Mouse (Mus musculus) intestine, embryonic 14.5 days (tissue): ENCODE measurements around the gene Tle6. TPM values are rescaled to one million over a fixed set of nuclear protein-coding genes. Genes with fewer than 3 reads are reported as not detected.

Experiments used
- ATAC-seq: fragments of 200-750 bp; cut with Nextera tagmentation; replicated peaks from 2 replicates; pipeline ENCODE4 v1.8.0; 2017; ENCODE audit warnings: low read depth, moderate number of reproducible peaks, moderate TSS enrichment, moderate library complexity; ENCODE audit not compliant: low FRiP score, low TSS enrichment
- DNase-seq: peaks from one replicate; pipeline ENCODE4 v3.0.0-alpha.2; 2018; ENCODE audit warnings: low spot score
- H3K27ac ChIP-seq: fragments of 300-500 bp; sonication (generic); 2 replicates; pipeline ENCODE4 v1.5.1; 2014; ENCODE audit warnings: low read depth, mild to moderate bottlenecking, control low read depth
- H3K27me3 ChIP-seq: fragments of 300-500 bp; sonication (generic); replicated peaks from 2 replicates; pipeline ENCODE4 v1.6.1; 2014; ENCODE audit warnings: low read length, control low read depth; ENCODE audit not compliant: control insufficient read depth, insufficient read depth
- H3K36me3 ChIP-seq: fragments of 300-500 bp; sonication (generic); 2 replicates; pipeline ENCODE4 v1.6.1; 2014; ENCODE audit warnings: low read length, control low read depth; ENCODE audit not compliant: control insufficient read depth, insufficient read depth
- H3K4me1 ChIP-seq: fragments of 300-500 bp; sonication (generic); replicated peaks from 2 replicates; pipeline ENCODE4 v1.6.1; 2014; ENCODE audit warnings: low read length, control low read depth, mixed read lengths; ENCODE audit not compliant: control insufficient read depth, insufficient read depth
- H3K4me2 ChIP-seq: fragments of 300-500 bp; sonication (generic); 2 replicates; pipeline ENCODE4 v1.6.1; 2014; ENCODE audit warnings: low read length
- H3K4me3 ChIP-seq: fragments of 300-500 bp; sonication (generic); 2 replicates; pipeline ENCODE4 v1.5.1; 2014; ENCODE audit warnings: low read depth, low read length, control low read depth, mixed read lengths
- H3K9ac ChIP-seq: fragments of 300-500 bp; sonication (generic); 2 replicates; pipeline ENCODE4 v1.6.1; 2014; ENCODE audit warnings: mild to moderate bottlenecking, low read length
- H3K9me3 ChIP-seq: fragments of 300-500 bp; sonication (generic); 2 replicates; pipeline ENCODE4 v1.6.1; 2016; ENCODE audit warnings: low read length, control low read depth; ENCODE audit not compliant: control insufficient read depth
- WGBS: fragments of 180-500 bp; shearing (Covaris S2); extraction: QIAGEN DNeasy Blood & Tissue Kit; methylation state at CpG from one replicate; pipeline ENCODE4 v1.1.7; 2014; 5-methylcytosine and 5-hydroxymethylcytosine counted together
- polyA plus RNA-seq: library from polyadenylated mRNA; unstranded; fragments of >200 nt; fragmentation: Nextera tagmentation; extraction: Ambion mirVana; gene quantifications from 2 replicates; pipeline ENCODE4 v1.2.1, GENCODE M21; 2014

Tle6 gene
- polyA plus RNA-seq, 1 experiment from 2014 or later: 21.3 TPM

- Histone ChIP-seq H3K9me3 (no peaks in the 10 kb centered on the region), H3K36me3 (peaks cover 33% of the 10 kb centered on the region), H3K4me3 (peak within 1 kb of the TSS; percentile 73), H3K4me1 (peaks cover 10% of the 10 kb centered on the region; the same call in 1 of the 2 replicates), H3K27me3 (no peaks in the 10 kb centered on the region), H3K9ac (peak within 1 kb of the TSS; percentile 74), H3K4me2 (peak within 1 kb of the TSS; percentile 70), H3K27ac (peak within 1 kb of the TSS; percentile 86)
- 6% methylated on average over 40 of the region's 40 CpGs for WGBS
- ATAC-seq: peak; percentile 89
- DNase-seq: peak; percentile 93
Observed at GRCm38 (mm10) chr10:81626994-81627835, 26.3 kb upstream of the Tle6 start, which contains the start of gene Sirt6. Sirt6 (minus strand) TSS chr10:81627797.

- ATAC-seq: peak; percentile 13; the same call in 1 of the 2 replicates
- 84% methylated on average over 22 of the region's 22 CpGs for WGBS
Observed at GRCm38 (mm10) chr10:81626101-81626993, 25.5 kb upstream of the Tle6 start.

GRCm38 (mm10) chr10:81623441-81623840 is 22.6 kb upstream of the Tle6 start:
- 48% methylated on average over 8 of the region's 8 CpGs for WGBS
- Histone ChIP-seq H3K4me2 (no peak overlapping the region), H3K9me3 (no peaks in the 10 kb centered on the region), H3K27ac (no peak overlapping the region), H3K4me3 (no peak overlapping the region), H3K36me3 (peaks cover 43% of the 10 kb centered on the region), H3K9ac (no peak overlapping the region), H3K4me1 (peaks cover 10% of the 10 kb centered on the region; the same call in 1 of the 2 replicates), H3K27me3 (no peaks in the 10 kb centered on the region)
- DNase-seq (no peak), ATAC-seq (no peak)

More at GRCm38 (mm10) chr10:81626101-81626993, 25.5 kb upstream of the Tle6 start:
- peak overlapping the region; percentile 74 for H3K9ac ChIP-seq
- peaks cover 40% of the 10 kb centered on the region for H3K36me3 ChIP-seq
- peak overlapping the region; percentile 73 for H3K4me3 ChIP-seq
- H3K4me1 ChIP-seq: peaks cover 10% of the 10 kb centered on the region; the same call in 1 of the 2 replicates
- peak overlapping the region; percentile 70 for H3K4me2 ChIP-seq
- no peaks in the 10 kb centered on the region for H3K27me3 ChIP-seq
- DNase-seq: peak; percentile 63
- peak overlapping the region; percentile 86; the same call in 1 of the 2 replicates for H3K27ac ChIP-seq
- no peaks in the 10 kb centered on the region for H3K9me3 ChIP-seq

- H3K4me2 ChIP-seq: no peak overlapping the region
- WGBS: 55% methylated on average over 9 of the region's 9 CpGs
- H3K27ac ChIP-seq: no peak overlapping the region
- H3K9me3 ChIP-seq: no peaks in the 10 kb centered on the region
- peaks cover under 1% of the 10 kb centered on the region; the same call in 1 of the 2 replicates for H3K4me1 ChIP-seq
- H3K36me3 ChIP-seq: peaks cover 41% of the 10 kb centered on the region
- no peak overlapping the region for H3K4me3 ChIP-seq
- no peak overlapping the region for H3K9ac ChIP-seq
- no peaks in the 10 kb centered on the region for H3K27me3 ChIP-seq
- DNase-seq: no peak
- ATAC-seq: no peak
Observed at GRCm38 (mm10) chr10:81620786-81621185, 19.9 kb upstream of the Tle6 start.

GRCm38 (mm10) chr10:81619976-81620375 is 19.1 kb upstream of the Tle6 start:
- Histone ChIP-seq H3K36me3 (peaks cover 33% of the 10 kb centered on the region), H3K4me1 (peaks cover 5% of the 10 kb centered on the region; the same call in 1 of the 2 replicates), H3K4me3 (no peak overlapping the region), H3K27me3 (no peaks in the 10 kb centered on the region), H3K9ac (no peak overlapping the region), H3K4me2 (no peak overlapping the region), H3K27ac (no peak overlapping the region), H3K9me3 (no peaks in the 10 kb centered on the region)
- ATAC-seq (no peak), DNase-seq (no peak)
- 75% methylated on average over 5 of the region's 5 CpGs for WGBS

- H3K4me1 ChIP-seq: peaks cover 5% of the 10 kb centered on the region; the same call in 1 of the 2 replicates
Observed at GRCm38 (mm10) chr10:81615486-81615885, 14.6 kb upstream of the Tle6 start.

GRCm38 (mm10) chr10:81612779-81613178 is 11.9 kb upstream of the Tle6 start:
- Histone ChIP-seq H3K4me2 (no peak overlapping the region), H3K4me1 (peaks cover 5% of the 10 kb centered on the region; the same call in 1 of the 2 replicates), H3K36me3 (no peaks in the 10 kb centered on the region), H3K27me3 (no peaks in the 10 kb centered on the region), H3K9me3 (no peaks in the 10 kb centered on the region), H3K9ac (no peak overlapping the region), H3K4me3 (no peak overlapping the region), H3K27ac (no peak overlapping the region)
- WGBS: 73% methylated on average over 3 of the region's 3 CpGs
- no peak for DNase-seq
- ATAC-seq: no peak

More at GRCm38 (mm10) chr10:81615486-81615885, 14.6 kb upstream of the Tle6 start:
- ATAC-seq (no peak), DNase-seq (no peak)
- 35% methylated on average over 6 of the region's 6 CpGs for WGBS
- no peak overlapping the region for H3K4me3 ChIP-seq
- H3K4me2 ChIP-seq: no peak overlapping the region
- H3K36me3 ChIP-seq: no peaks in the 10 kb centered on the region
- H3K27me3 ChIP-seq: no peaks in the 10 kb centered on the region
- no peaks in the 10 kb centered on the region for H3K9me3 ChIP-seq
- no peak overlapping the region for H3K27ac ChIP-seq
- H3K9ac ChIP-seq: no peak overlapping the region

- 94% methylated on average over 1 of the region's 1 CpGs for WGBS
- H3K9me3 ChIP-seq: no peaks in the 10 kb centered on the region
- no peak for DNase-seq
Observed at GRCm38 (mm10) chr10:81608308-81608707, 7.4 kb upstream of the Tle6 start.

More at GRCm38 (mm10) chr10:81608308-81608707, 7.4 kb upstream of the Tle6 start:
- Histone ChIP-seq H3K4me2 (no peak overlapping the region), H3K4me3 (no peak overlapping the region), H3K4me1 (peaks cover 8% of the 10 kb centered on the region), H3K27me3 (no peaks in the 10 kb centered on the region), H3K9ac (no peak overlapping the region), H3K36me3 (no peaks in the 10 kb centered on the region), H3K27ac (no peak overlapping the region)
- no peak for ATAC-seq
